Mouse (Mus musculus): Measurements from ENCODE around the gene Ints6.

Gene Ints6

GRCm38 (mm10) chr14:62761036-62761881 is at the start of gene Ints6:
Gene Ints6, minus strand, starts transcription at chr14:62761169.
- DNase-seq (ENCODE audit: low read depth) = peak; percentile 100

DNA sequence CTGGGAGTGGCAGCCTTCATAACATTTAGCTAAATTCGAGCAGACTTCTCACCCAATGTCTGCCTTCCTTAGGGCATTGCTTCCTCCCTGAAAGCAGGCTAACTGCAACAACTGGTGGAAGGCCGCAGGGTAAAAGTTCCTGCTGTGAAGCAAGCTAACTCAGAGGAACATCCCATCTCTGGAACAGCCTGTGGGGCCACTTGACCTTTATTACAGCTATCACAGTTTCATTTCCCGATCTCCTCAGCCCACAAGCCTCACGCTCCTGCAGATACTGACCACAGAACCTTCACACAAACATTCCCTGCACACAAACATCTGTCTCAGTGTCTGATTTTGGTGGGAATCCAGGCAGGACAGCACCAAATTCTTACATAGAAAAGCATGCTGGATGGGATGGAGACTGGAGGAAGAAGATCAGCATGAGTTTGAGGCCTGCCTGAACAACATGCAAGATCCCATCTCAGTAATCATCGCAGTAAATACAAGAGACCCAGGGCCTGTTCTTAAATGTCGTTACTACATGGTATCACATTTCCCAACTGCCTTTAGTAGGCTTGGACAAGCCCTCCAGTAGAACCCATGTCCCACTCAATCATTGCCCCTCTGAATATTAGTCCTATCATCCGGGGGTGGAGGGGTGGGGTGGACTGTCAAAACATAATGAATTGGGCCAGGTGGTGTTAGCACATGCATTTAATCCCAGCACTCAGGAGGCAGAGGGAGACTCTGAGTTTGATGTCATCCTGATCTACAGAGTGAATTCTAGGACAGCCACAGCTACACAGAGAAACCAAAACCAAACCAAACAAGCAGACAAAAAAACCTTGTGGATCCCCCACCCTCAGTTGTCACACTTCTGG is 47.9 kb upstream of the Ints6 start:
- no peak for DNase-seq (ENCODE audit: low read depth)

GRCm38 (mm10) chr14:62806921-62807320 is 46.0 kb upstream of the Ints6 start:
- DNase-seq (ENCODE audit: low read depth) = peak; percentile 18

- no peak for DNase-seq (ENCODE audit: low read depth)
These were observed 42.2 kb upstream of the Ints6 start for GRCm38 (mm10) chr14:62803204-62803603.

- DNase-seq (ENCODE audit: low read depth) = no peak
These were observed 39.8 kb upstream of the Ints6 start for GRCm38 (mm10) chr14:62800791-62801190.

GRCm38 (mm10) chr14:62798608-62799101 is 37.7 kb upstream of the Ints6 start:
- DNase-seq (ENCODE audit: low read depth) = peak; percentile 88

- DNase-seq (ENCODE audit: low read depth) = peak; percentile 84
These were observed 34.8 kb upstream of the Ints6 start for GRCm38 (mm10) chr14:62795719-62796118.

GRCm38 (mm10) chr14:62789282-62789681 is 28.3 kb upstream of the Ints6 start:
- peak; percentile 80 for DNase-seq (ENCODE audit: low read depth)

- DNase-seq (ENCODE audit: low read depth) = no peak
These were observed 22.0 kb upstream of the Ints6 start for GRCm38 (mm10) chr14:62782981-62783380.

DNA sequence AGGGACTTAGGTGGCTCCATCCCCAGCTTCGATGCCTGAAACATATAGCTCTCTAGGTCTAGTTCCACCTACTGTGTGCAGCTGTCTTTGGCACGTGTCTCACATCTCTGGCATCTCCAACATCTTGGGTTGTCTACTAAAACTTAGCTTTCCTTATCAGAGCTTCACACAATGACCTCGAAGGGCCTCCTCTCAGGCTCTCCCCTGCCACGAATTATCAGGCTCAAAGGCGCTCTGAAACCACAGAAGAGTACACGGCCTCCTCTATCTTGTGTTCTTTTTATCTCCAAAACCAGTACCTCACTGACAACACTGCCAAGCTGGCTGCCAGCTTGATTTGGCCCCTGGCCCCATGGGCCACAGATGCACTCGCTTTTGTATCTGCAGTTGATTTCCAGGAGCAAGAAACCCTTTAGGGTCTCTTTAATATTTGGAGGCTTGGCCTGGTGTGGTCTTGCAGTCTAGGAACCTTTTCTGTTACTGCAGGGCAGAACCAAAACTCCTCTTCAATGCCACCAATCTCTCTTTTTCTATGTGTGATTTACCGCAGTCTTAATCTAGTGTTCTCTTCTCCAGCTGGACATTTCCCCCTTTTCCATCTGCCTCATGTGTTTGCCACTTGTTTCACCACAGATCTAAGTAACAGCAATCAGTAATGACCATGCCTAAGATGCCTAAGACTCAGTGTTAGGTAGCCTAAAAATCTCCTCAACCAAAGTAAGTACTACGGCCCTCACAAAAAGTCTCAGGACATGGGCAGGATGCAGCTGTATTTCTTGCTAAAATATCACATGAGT is 19.7 kb upstream of the Ints6 start:
- DNase-seq (ENCODE audit: low read depth) = peak; percentile 90

DNA sequence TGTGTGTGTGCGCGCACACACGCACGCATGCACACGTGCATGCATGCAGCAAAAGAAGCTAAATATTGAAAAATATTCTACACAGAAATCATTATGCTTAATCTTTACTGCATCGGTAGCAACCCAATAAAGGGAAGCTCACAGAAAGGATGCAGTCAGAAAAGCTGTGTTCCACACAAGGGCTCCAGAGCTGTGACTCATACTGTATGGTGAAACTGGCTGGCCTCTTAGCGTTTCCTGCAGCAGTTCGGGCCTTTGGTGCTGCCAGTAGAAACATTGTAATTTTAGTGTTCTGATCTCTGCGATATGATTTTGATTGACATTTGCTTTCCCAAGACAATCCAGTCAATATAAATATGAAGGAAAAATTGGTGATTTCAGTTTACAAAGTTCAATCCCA is 17.1 kb upstream of the Ints6 start:
- peak; percentile 93 for DNase-seq (ENCODE audit: low read depth)

DNA sequence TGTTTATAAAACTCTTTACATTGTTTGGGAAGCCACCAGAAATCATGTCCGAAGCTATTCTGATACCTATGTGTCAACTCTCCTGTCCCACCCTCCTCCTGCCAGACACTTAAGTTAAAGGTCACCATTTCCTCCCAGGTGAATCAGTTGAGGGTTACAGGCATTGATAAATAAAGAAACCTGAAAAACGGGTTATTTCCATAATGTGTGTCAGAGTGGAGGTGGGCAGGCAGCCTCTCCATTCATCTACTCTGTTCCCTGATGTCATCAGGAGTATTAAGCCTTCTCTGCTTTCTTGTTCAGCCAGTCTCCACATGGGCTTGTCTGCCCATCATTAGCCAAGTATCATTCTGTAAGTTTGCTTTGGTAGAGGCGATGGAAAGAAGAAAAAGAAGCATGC is 14.1 kb upstream of the Ints6 start:
- DNase-seq (ENCODE audit: low read depth) = no peak

GRCm38 (mm10) chr14:62774246-62774645 is 13.3 kb upstream of the Ints6 start:
- no peak for DNase-seq (ENCODE audit: low read depth)

GRCm38 (mm10) chr14:62773766-62774165 is 12.8 kb upstream of the Ints6 start:
- DNase-seq (ENCODE audit: low read depth) = no peak

DNA sequence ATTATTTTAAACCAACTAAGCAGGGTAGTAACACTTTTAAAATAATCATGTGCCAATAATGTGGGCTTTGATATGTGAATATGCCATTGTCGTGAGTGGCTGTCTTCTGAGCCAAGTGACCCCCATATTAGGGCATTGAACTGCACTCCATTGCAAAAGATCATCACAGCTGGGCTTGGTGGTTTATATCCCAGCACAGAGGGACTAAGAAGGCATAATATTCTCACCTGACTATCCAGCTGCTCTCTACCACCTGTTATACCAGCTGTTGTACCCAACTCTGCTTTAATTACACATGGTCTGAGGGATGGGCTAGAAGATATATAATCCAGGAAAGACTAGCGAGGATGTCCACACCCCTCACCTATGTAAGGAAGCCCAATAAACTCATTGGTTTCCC is 4.4 kb upstream of the Ints6 start:
- no peak for DNase-seq (ENCODE audit: low read depth)

DNA sequence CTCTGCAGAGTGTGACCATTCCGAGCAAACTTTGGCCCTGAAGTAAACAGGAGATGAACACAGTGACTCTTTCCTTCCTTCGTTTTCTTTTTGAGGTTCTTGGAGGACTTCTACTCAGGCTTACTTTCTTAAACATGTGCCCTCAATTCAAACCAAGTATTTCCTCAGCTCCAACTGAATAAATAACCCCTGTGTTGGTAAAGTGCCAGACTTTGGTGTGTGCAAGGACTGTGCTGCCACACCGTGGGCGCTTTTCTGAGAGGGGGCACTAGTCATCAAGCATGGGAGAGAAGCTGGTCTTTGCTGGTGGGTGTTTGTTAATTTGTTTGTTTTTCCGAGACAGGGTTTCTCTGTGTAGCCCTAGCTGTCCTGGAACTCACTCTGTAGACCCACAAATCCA is 3.4 kb upstream of the Ints6 start:
- peak; percentile 88 for DNase-seq (ENCODE audit: low read depth)

DNA sequence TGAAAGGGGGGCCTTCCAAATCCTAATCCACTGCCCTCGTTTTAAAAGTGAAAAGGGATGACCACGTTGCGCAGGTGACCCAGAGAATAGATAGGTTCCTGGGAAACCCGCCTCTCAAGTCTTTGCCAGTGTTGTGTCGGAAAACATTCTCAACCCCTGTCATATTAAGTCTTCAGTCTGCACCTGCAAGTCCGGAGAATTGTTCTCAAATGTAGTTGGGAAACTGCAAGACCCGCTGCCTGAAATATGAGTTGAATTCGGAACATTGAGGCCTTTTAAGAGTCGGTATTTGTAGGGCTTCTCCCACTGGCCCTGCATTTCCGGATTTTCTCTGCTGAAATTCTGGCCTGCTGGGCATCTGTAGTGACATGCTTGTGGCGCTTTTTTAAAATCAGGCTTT is 974 bp upstream of the Ints6 start:
- no peak for DNase-seq (ENCODE audit: low read depth)

GRCm38 (mm10) chr14:62760321-62761035 is 491 bp downstream of the Ints6 start:
- no peak for DNase-seq (ENCODE audit: low read depth)

DNA sequence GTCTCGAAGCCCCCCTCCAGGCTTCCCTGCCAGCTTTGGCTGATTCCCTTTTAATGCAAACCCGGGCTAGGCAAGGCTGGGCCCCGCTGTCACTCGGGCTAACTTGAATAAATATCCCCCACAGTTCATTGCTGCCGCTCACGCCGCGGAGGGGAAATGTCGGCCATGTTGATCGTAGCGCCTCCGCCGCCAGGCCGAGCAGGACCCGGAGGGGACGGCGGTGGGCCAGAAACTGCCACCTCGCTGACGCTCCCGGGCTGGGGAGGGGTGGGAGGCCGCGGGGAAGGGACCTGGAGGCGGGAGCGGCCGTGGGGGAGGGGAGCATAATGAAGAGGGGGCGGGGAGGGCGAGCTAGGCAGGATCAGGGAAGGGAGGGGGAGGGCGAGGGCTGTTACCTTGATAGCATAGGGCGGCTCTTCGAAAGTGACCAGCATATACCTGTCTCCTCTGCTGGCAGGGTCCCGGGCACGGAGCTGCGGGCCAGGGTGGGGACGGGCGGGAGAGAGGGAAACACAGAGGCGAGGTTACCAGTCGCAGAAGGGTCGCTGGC is 1.1 kb downstream of the Ints6 start:
- DNase-seq (ENCODE audit: low read depth) = peak; percentile 73

GRCm38 (mm10) chr14:62758714-62759113 is 2.3 kb downstream of the Ints6 start:
- DNase-seq (ENCODE audit: low read depth) = no peak

GRCm38 (mm10) chr14:62755095-62755640 is 5.8 kb downstream of the Ints6 start:
- DNase-seq (ENCODE audit: low read depth) = no peak

Data from 416B (cell line).